Mouse (Mus musculus) MEL (cell line): ENCODE measurements around the gene Inpp4a. TPM values are rescaled to one million over a fixed set of nuclear protein-coding genes. Genes with fewer than 3 reads are reported as not detected.
A peak's percentile ranks its signal among the peaks of the same experiment; 100 is the strongest.

Experiments
- DNase-seq: peaks from one replicate; pipeline ENCODE4 v3.0.0; 2011; ENCODE audit warnings: low read depth, low spot score
- H3K27ac ChIP-seq: 2 replicates; pipeline ENCODE4 v1.5.1; 2012; ENCODE audit warnings: low read depth, mild to moderate bottlenecking, control low read depth, low read length, moderate library complexity; ENCODE audit not compliant: control insufficient read depth
- H3K27me3 ChIP-seq, 2 experiments: fragments of 150-350 bp in 1 of 2; sonication (generic) in 1 of 2; 2 replicates each; pipeline ENCODE4 v1.6.1; 2012; ENCODE audit warnings: low read length in 2 of 2, mild to moderate bottlenecking in 2 of 2, improper control_type of control experiment in 1 of 2, moderate library complexity in 1 of 2; ENCODE audit not compliant: insufficient read depth in 2 of 2, control insufficient read depth in 1 of 2
- H3K36me3 ChIP-seq, 2 experiments: 2 replicates each; pipeline ENCODE4 v1.6.1; 2012 to 2014; ENCODE audit warnings: low read length in 2 of 2, improper control_type of control experiment in 1 of 2, inconsistent platforms in 1 of 2, mild to moderate bottlenecking in 1 of 2; ENCODE audit not compliant: insufficient read depth in 2 of 2, control insufficient read depth in 1 of 2
- H3K4me1 ChIP-seq, 2 experiments: fragments of 150-350 bp in 1 of 2; sonication (generic) in 1 of 2; 2 replicates each; pipeline ENCODE4 v1.6.1; 2012; ENCODE audit warnings: low read length in 2 of 2, improper control_type of control experiment in 1 of 2, mild to moderate bottlenecking in 1 of 2; ENCODE audit not compliant: insufficient read depth in 2 of 2, control insufficient read depth in 1 of 2
- H3K4me3 ChIP-seq, 2 experiments: fragments of 150-350 bp in 1 of 2; sonication (generic) in 1 of 2; 2 replicates each; pipeline ENCODE4 v1.5.1; 2012; ENCODE audit warnings: low read depth in 2 of 2, low read length in 2 of 2, mild to moderate bottlenecking in 2 of 2, moderate library complexity in 2 of 2, control low read depth in 1 of 2, improper control_type of control experiment in 1 of 2; ENCODE audit not compliant: control insufficient read depth in 1 of 2, insufficient read depth in 1 of 2
- H3K79me2 ChIP-seq: 2 replicates; pipeline ENCODE4 v1.6.1; 2012; ENCODE audit warnings: mild to moderate bottlenecking, low read length, moderate library complexity; ENCODE audit not compliant: control insufficient read depth, poor library complexity, insufficient read depth
- H3K9ac ChIP-seq: 2 replicates; pipeline ENCODE4 v1.6.1; 2012; ENCODE audit warnings: low read depth, mild to moderate bottlenecking, control low read depth, low read length, moderate library complexity; ENCODE audit not compliant: control insufficient read depth, poor library complexity, severe bottlenecking
- H3K9me3 ChIP-seq: fragments of 150-350 bp; sonication (generic); replicated peaks from 2 replicates; pipeline ENCODE4 v1.6.1; 2012; ENCODE audit warnings: mild to moderate bottlenecking, low read length, improper control_type of control experiment, moderate library complexity; ENCODE audit not compliant: insufficient read depth
- BHLHE40 ChIP-seq: IDR thresholded peaks from 2 replicates; pipeline ENCODE4 v1.6.1; 2012; ENCODE audit warnings: low read depth, mild to moderate bottlenecking, inconsistent platforms, low read length, improper control_type of control experiment, borderline replicate concordance
- CTCF ChIP-seq, 3 experiments: IDR thresholded peaks in 2 of 3; conservative IDR thresholded peaks in 1 of 3; 2 replicates each; pipeline ENCODE4 v1.5.1; 2011 to 2012; ENCODE audit warnings: low read length in 3 of 3, low read depth in 2 of 3, mild to moderate bottlenecking in 2 of 3, improper control_type of control experiment in 1 of 3, inconsistent platforms in 1 of 3, mixed read lengths in 1 of 3, moderate library complexity in 1 of 3; ENCODE audit not compliant: control insufficient read depth in 1 of 3, insufficient read depth in 1 of 3, poor library complexity in 1 of 3, severe bottlenecking in 1 of 3
- E2F4 ChIP-seq: IDR thresholded peaks from 2 replicates; pipeline ENCODE4 v1.6.1; 2011; ENCODE audit warnings: low read depth, low read length, improper control_type of control experiment, borderline replicate concordance
- ELF1 ChIP-seq: IDR thresholded peaks from 2 replicates; pipeline ENCODE4 v1.6.1; 2014; ENCODE audit warnings: low read depth, mild to moderate bottlenecking, inconsistent platforms, low read length, improper control_type of control experiment, moderate library complexity
- ETS1 ChIP-seq: IDR thresholded peaks from 2 replicates; pipeline ENCODE4 v1.6.1; 2012; ENCODE audit warnings: low read depth, mild to moderate bottlenecking, inconsistent platforms, low read length, improper control_type of control experiment, moderate library complexity
- GABPA ChIP-seq: IDR thresholded peaks from 2 replicates; pipeline ENCODE4 v1.6.1; 2012; ENCODE audit warnings: low read depth, mild to moderate bottlenecking, inconsistent platforms, low read length, improper control_type of control experiment, moderate library complexity
- GATA1 ChIP-seq: IDR thresholded peaks from 2 replicates; pipeline ENCODE4 v1.6.1; 2011; ENCODE audit warnings: low read depth, low read length, improper control_type of control experiment
- HCFC1 ChIP-seq: IDR thresholded peaks from 2 replicates; pipeline ENCODE4 v1.6.1; 2012; ENCODE audit warnings: low read depth, mild to moderate bottlenecking, inconsistent platforms, low read length, improper control_type of control experiment, moderate library complexity
- JUND ChIP-seq: IDR thresholded peaks from 2 replicates; pipeline ENCODE4 v1.6.1; 2011; ENCODE audit warnings: low read depth, mild to moderate bottlenecking, improper control_type of control experiment, low read length
- MAFK ChIP-seq: IDR thresholded peaks from 2 replicates; pipeline ENCODE4 v1.6.1; 2011; ENCODE audit warnings: low read depth, mild to moderate bottlenecking, low read length, improper control_type of control experiment, borderline replicate concordance
- MAX ChIP-seq: IDR thresholded peaks from 2 replicates; pipeline ENCODE4 v1.6.1; 2011; ENCODE audit warnings: low read length, improper control_type of control experiment
- MEF2A ChIP-seq: IDR thresholded peaks from 2 replicates; pipeline ENCODE4 v1.6.1; 2014; ENCODE audit warnings: low read depth, mild to moderate bottlenecking, inconsistent platforms, low read length, improper control_type of control experiment; ENCODE audit not compliant: poor library complexity, insufficient replicate concordance, severe bottlenecking; ENCODE audit errors: extremely low read depth
- MYB ChIP-seq: IDR thresholded peaks from 2 replicates; pipeline ENCODE4 v1.6.1; 2011; ENCODE audit warnings: mild to moderate bottlenecking, low read depth, low read length, improper control_type of control experiment
- RAD21 ChIP-seq: IDR thresholded peaks from 2 replicates; pipeline ENCODE4 v1.6.1; 2011; ENCODE audit warnings: mild to moderate bottlenecking, low read depth, low read length, improper control_type of control experiment
- SIN3A ChIP-seq: IDR thresholded peaks from 2 replicates; pipeline ENCODE4 v1.6.1; 2012; ENCODE audit warnings: low read length, improper control_type of control experiment, inconsistent platforms
- SMC3 ChIP-seq: IDR thresholded peaks from 2 replicates; pipeline ENCODE4 v1.6.1; 2011; ENCODE audit warnings: low read depth, low read length, improper control_type of control experiment
- TAL1 ChIP-seq: IDR thresholded peaks from 2 replicates; pipeline ENCODE4 v1.6.1; 2012; ENCODE audit warnings: mild to moderate bottlenecking, inconsistent platforms, low read length, moderate library complexity, mixed read lengths
- USF1 ChIP-seq: IDR thresholded peaks from 2 replicates; pipeline ENCODE4 v1.6.1; 2014; ENCODE audit warnings: low read depth, mild to moderate bottlenecking, inconsistent platforms, low read length, improper control_type of control experiment, moderate library complexity
- ZC3H11A ChIP-seq: IDR thresholded peaks from 2 replicates; pipeline ENCODE4 v1.6.1; 2012; ENCODE audit warnings: low read depth, mild to moderate bottlenecking, inconsistent platforms, low read length, improper control_type of control experiment
- polyA plus RNA-seq, 2 experiments: library from polyadenylated mRNA; stranded (reverse) in 1 of 2; unstranded in 1 of 2; fragments of >175 nt in 1 of 2; fragments of >200 nt in 1 of 2; gene quantifications; 2 replicates each; pipeline versions ENCODE4 v1.2.1 to v1.2.4; 2012; ENCODE audit warnings: low replicate concordance in 2 of 2, low read depth in 1 of 2; ENCODE audit not compliant: insufficient read length in 2 of 2, insufficient read depth in 1 of 2, missing spikeins in 1 of 2
- total RNA-seq: library from RNA; depleted of rRNA; stranded (reverse); fragments of 300-350 nt; gene quantifications from 2 replicates; pipeline ENCODE4 v1.2.3, GENCODE M21; 2012

Inpp4a gene
- total and polyA plus RNA-seq, 3 experiments: 1.6 to 5.0 TPM; not detected in 1

DNA sequence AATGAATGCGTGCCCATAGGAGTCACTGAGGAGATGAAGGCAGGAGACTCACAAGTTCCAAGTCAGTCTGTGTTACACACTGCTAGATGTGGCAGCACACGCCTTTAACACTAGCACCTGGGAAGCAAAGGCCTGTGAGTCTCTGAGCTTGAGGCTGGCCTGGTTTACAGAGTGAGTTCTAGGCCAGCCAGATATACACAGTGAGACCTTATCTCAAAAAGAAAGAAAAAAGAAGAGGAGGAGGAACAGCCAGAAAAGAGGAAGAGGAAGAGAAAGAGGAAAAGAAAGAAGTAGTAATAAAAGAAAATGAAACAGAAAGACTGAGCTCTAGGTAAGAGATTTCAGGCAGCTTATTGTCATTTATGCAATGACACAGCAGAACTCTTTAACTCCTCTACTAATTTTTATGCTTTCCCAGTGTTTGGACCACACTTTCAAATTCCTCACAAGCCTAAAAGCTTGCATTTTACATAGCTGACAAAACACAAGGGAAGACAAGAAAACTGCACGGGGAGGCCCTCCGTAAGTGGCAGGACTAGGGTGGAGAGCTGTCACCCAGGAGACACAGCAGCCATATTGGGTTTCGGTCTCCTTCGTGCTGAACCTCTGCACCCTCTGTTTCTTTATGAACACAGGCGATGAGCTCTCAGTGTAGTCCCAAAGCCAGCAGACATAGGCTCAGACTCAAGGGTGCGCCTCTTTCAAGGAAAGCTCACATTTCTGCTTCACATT, 127.6 kb downstream of the Inpp4a start (continued):
- TF ChIP-seq TAL1 (no peak), MAFK (0 out of 2 replicates have a peak, but pooled peaks have one; percentile 31), RAD21 (no peak), ETS1 (peak; percentile 90), BHLHE40 (no peak; the same call in 1 of the 2 replicates), USF1 (no peak), E2F4 (no peak), SIN3A (peak; percentile 82), JUND (no peak), SMC3 (no peak), MAX (0 out of 2 replicates have a peak, but pooled peaks have one; percentile 13), GABPA (0 out of 2 replicates have a peak, but pooled peaks have one; percentile 38), HCFC1 (peak; percentile 66), CTCF (IDR thresholded peaks at IDR 0.05 in 2 of 3, conservative IDR thresholded peaks at IDR 0.05 in 1 of 3; ENCODE audit: control insufficient read depth in 1 of 3, insufficient read depth in 1 of 3, low read depth in 2 of 3, low read length in 3 of 3, poor library complexity in 1 of 3, severe bottlenecking in 1 of 3) (no peak), ELF1 (peak; percentile 70), MEF2A (no peak)
- TF ChIP-seq, all 39 proteins: peak for 17

DNA sequence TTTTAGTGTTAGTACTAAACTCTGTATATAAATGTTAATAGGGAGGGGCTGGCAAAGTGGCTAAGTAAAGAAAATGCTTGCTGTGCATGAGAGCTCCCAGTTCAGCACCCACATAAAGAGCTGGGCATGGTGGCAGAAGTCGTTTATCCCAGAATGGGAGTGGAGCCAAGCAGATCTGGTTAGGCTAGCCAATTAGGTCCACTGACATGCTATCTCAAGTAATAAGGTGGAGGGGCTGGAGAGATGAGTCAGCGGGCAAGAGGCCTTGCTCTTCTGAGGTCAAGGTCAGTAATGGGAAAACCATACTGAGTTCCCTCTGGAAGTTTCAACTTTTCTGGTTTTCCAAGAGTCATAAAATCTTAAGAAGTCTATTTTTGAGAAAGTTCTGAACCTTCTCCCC, 129.2 kb downstream of the Inpp4a start:
- TF ChIP-seq ETS1 (no peak), GATA1 (no peak), RAD21 (no peak), MYB (no peak), ZC3H11A (no peak), USF1 (no peak), GABPA (no peak)
- H3K4me1 ChIP-seq: peaks cover 14 to 35% of the 10 kb centered on the region in 2 experiments
- H3K4me3 ChIP-seq: peak overlapping the region; percentile 76 to 93
- H3K9me3 ChIP-seq: no peaks in the 10 kb centered on the region
- H3K9ac ChIP-seq: peak overlapping the region; percentile 82
- DNase-seq: peak; percentile 61
- peaks cover 47% of the 10 kb centered on the region for H3K79me2 ChIP-seq
- peak overlapping the region; percentile 94 for H3K27ac ChIP-seq
- H3K36me3 ChIP-seq: peaks cover 9 to 40% of the 10 kb centered on the region in 2 experiments
- no peaks in the 10 kb centered on the region for H3K27me3 ChIP-seq
